Mouse (Mus musculus): ENCODE measurements at regions not wholly inside any gene's neighbourhood (a gene's known extent, or its start where the extent isn't known, plus 50 kb on each side); places are given as distances from the start of the nearest gene placed in this dataset.

GRCm38 (mm10) chr12:26936696-26937458 lies 405.5 kb downstream of the Sox11 start:
- Histone ChIP-seq H3K27ac (ENCODE audit: insufficient read depth, low read depth) (no peak overlapping the region), H3K4me3 (replicated peaks in 1 of 3; ENCODE audit: low read depth in 2 of 3, low read length in 2 of 3, poor library complexity in 1 of 3) (no peak overlapping the region), H3K4me1 (ENCODE audit: control insufficient read depth in 1 of 2, insufficient read depth in 2 of 2) (no peaks in the 10 kb centered on the region), H3K9me3 (replicated peaks; ENCODE audit: low read length) (peaks cover 53% of the 10 kb centered on the region), H3K79me2 (replicated peaks; ENCODE audit: control insufficient read depth, extremely low read depth, insufficient read depth, poor library complexity, severe bottlenecking) (no peaks in the 10 kb centered on the region), H3K4me2 (ENCODE audit: insufficient read depth, low read depth, poor library complexity, severe bottlenecking) (no peak overlapping the region), H3K27me3 (replicated peaks) (no peaks in the 10 kb centered on the region), H3K36me3 (replicated peaks in 1 of 2; ENCODE audit: control insufficient read depth in 1 of 2, insufficient read depth in 1 of 2, low read length in 1 of 2) (no peaks in the 10 kb centered on the region), H3K9ac (ENCODE audit: insufficient read depth, low read depth) (no peak overlapping the region)
- no peak for DNase-seq (ENCODE audit: extremely low read depth)
- in situ Hi-C loops (cut with MboI; ENCODE audit: low pct_ligation_motif_present, low pct_unique_long_range_greater_than_20kb, low sequenced_read_pairs): no loop called here
- TF ChIP-seq MEF2A (IDR thresholded peaks at IDR 0.05; ENCODE audit: borderline replicate concordance, low read depth, low read length): no peak
- TF ChIP-seq ZKSCAN1 (IDR thresholded peaks at IDR 0.05; ENCODE audit: borderline replicate concordance, low read depth, low read length): no peak
- TF ChIP-seq POLR2A (IDR thresholded peaks at IDR 0.05; ENCODE audit: low read depth, low read length): no peak
- dilution Hi-C loops (cut with MboI; ENCODE audit: extremely low pct_ligation_motif_present, extremely low pct_unique_long_range_greater_than_20kb, low sequenced_read_pairs): no loop called here

GRCm38 (mm10) chr12:26930155-26930867 lies 412.1 kb downstream of the Sox11 start:
- dilution Hi-C loops (cut with MboI; ENCODE audit: extremely low pct_ligation_motif_present, extremely low pct_unique_long_range_greater_than_20kb, low sequenced_read_pairs) (no loop called here), in situ Hi-C loops (cut with MboI; ENCODE audit: low pct_ligation_motif_present, low pct_unique_long_range_greater_than_20kb, low sequenced_read_pairs) (no loop called here)
- H3K4me2 ChIP-seq (ENCODE audit: insufficient read depth, low read depth, poor library complexity, severe bottlenecking): no peak overlapping the region
- no peaks in the 10 kb centered on the region for H3K27me3 ChIP-seq (replicated peaks)
- DNase-seq (ENCODE audit: extremely low read depth): no peak
- TF ChIP-seq USF1 (IDR thresholded peaks at IDR 0.05; ENCODE audit: low read depth, low read length) (no peak), NELFE (IDR thresholded peaks at IDR 0.05; ENCODE audit: low read depth, low read length) (no peak), JUND (conservative IDR thresholded peaks at IDR 0.05; ENCODE audit: low read depth, low read length) (no peak), ZMIZ1 (IDR thresholded peaks at IDR 0.05; ENCODE audit: low read depth, low read length) (no peak), SIN3A (IDR thresholded peaks at IDR 0.05; ENCODE audit: low read length) (no peak), ZNF384 (IDR thresholded peaks at IDR 0.05; ENCODE audit: low read depth, low read length) (no peak), JUN (IDR thresholded peaks at IDR 0.05; ENCODE audit: insufficient read depth, low read depth, low read length) (no peak), ZC3H11A (IDR thresholded peaks at IDR 0.05; ENCODE audit: low read depth, low read length) (no peak), MAX (IDR thresholded peaks at IDR 0.05; ENCODE audit: low read length) (no peak), HCFC1 (IDR thresholded peaks at IDR 0.05; ENCODE audit: low read depth, low read length) (no peak), USF2 (conservative IDR thresholded peaks at IDR 0.05; ENCODE audit: low read depth, low read length) (no peak), TBP (conservative IDR thresholded peaks at IDR 0.05; ENCODE audit: low read depth, low read length) (no peak), EP300 (IDR thresholded peaks at IDR 0.05; ENCODE audit: low read length) (no peak), KAT2A (IDR thresholded peaks at IDR 0.05; ENCODE audit: insufficient replicate concordance, low read length) (no peak), ETS1 (conservative IDR thresholded peaks at IDR 0.05; ENCODE audit: low read depth, low read length) (no peak), SMC3 (IDR thresholded peaks at IDR 0.05; ENCODE audit: low read depth, low read length) (no peak), BHLHE40 (IDR thresholded peaks at IDR 0.05; ENCODE audit: low read depth, low read length) (no peak)
- H3K4me3 ChIP-seq (replicated peaks in 1 of 3; ENCODE audit: low read depth in 2 of 3, low read length in 2 of 3, poor library complexity in 1 of 3): no peak overlapping the region
- no peak overlapping the region for H3K9ac ChIP-seq (ENCODE audit: insufficient read depth, low read depth)
- H3K27ac ChIP-seq (ENCODE audit: insufficient read depth, low read depth): no peak overlapping the region
- no peaks in the 10 kb centered on the region for H3K36me3 ChIP-seq (replicated peaks in 1 of 2; ENCODE audit: control insufficient read depth in 1 of 2, insufficient read depth in 1 of 2, low read length in 1 of 2)
- no peaks in the 10 kb centered on the region for H3K4me1 ChIP-seq (ENCODE audit: control insufficient read depth in 1 of 2, insufficient read depth in 2 of 2)
- peaks cover 47% of the 10 kb centered on the region for H3K9me3 ChIP-seq (replicated peaks; ENCODE audit: low read length)
- no peaks in the 10 kb centered on the region for H3K79me2 ChIP-seq (replicated peaks; ENCODE audit: control insufficient read depth, extremely low read depth, insufficient read depth, poor library complexity, severe bottlenecking)
